Mouse (Mus musculus) myocyte (in vitro differentiated cells): Measurements from ENCODE around the gene Qsox1. TPM values are rescaled to one million over a fixed set of nuclear protein-coding genes. Genes with fewer than 3 reads are reported as not detected.

Experiments
- H3K27me3 ChIP-seq: one replicate; pipeline ENCODE4 v1.6.1; 2011; ENCODE audit not compliant: control insufficient read depth, insufficient read depth, insufficient read length
- H3K36me3 ChIP-seq: one replicate; pipeline ENCODE4 v1.6.1; 2011; ENCODE audit not compliant: control insufficient read depth, insufficient read depth
- H3K4me2 ChIP-seq: one replicate; pipeline ENCODE4 v1.6.1; 2011; ENCODE audit warnings: low read depth, control low read depth
- H3K4me3 ChIP-seq: one replicate; pipeline ENCODE4 v1.5.1; 2011; ENCODE audit warnings: mild to moderate bottlenecking, control low read depth, moderate library complexity
- H3K79me2 ChIP-seq: one replicate; pipeline ENCODE4 v1.6.1; 2011; ENCODE audit not compliant: control insufficient read depth, insufficient read depth
- H3ac ChIP-seq: one replicate; pipeline ENCODE4 v1.6.1; 2011; ENCODE audit not compliant: control insufficient read depth, insufficient read length
- CEBPB ChIP-seq: IDR thresholded peaks from 2 replicates; pipeline ENCODE4 v1.6.1; 2011; ENCODE audit warnings: mild to moderate bottlenecking, moderate library complexity; ENCODE audit not compliant: poor library complexity, insufficient read depth, severe bottlenecking
- E2F4 ChIP-seq: IDR thresholded peaks from one replicate; pipeline ENCODE4 v1.6.1; 2011; ENCODE audit warnings: mild to moderate bottlenecking, control low read depth, moderate library complexity; ENCODE audit not compliant: insufficient read depth
- MAX ChIP-seq: IDR thresholded peaks from one replicate; pipeline ENCODE4 v1.6.1; 2011; ENCODE audit warnings: low read depth, mild to moderate bottlenecking, control low read depth
- MYOD1 ChIP-seq, 3 experiments: IDR thresholded peaks; one replicate each; pipeline ENCODE4 v1.6.1; 2011; ENCODE audit warnings: control low read depth in 2 of 3, low read depth in 2 of 3, mild to moderate bottlenecking in 2 of 3, moderate library complexity in 1 of 3; ENCODE audit not compliant: insufficient read length in 2 of 3, control insufficient read depth in 1 of 3
- MYOG ChIP-seq, 3 experiments: IDR thresholded peaks; one replicate each; pipeline ENCODE4 v1.6.1; 2011; ENCODE audit warnings: control low read depth in 2 of 3, low read depth in 2 of 3, mild to moderate bottlenecking in 2 of 3; ENCODE audit not compliant: insufficient read length in 2 of 3, control insufficient read depth in 1 of 3, insufficient read depth in 1 of 3
- POLR2A ChIP-seq: IDR thresholded peaks from one replicate; pipeline ENCODE4 v1.6.1; 2011; ENCODE audit warnings: low read depth, mild to moderate bottlenecking, control low read depth, moderate library complexity; ENCODE audit not compliant: insufficient read length
- POLR2AphosphoS2 ChIP-seq: IDR thresholded peaks from one replicate; pipeline ENCODE4 v1.6.1; 2011; ENCODE audit warnings: low read depth, control low read depth; ENCODE audit not compliant: insufficient read length
- REST ChIP-seq: IDR thresholded peaks from one replicate; pipeline ENCODE4 v1.6.1; 2011; ENCODE audit warnings: mild to moderate bottlenecking, control low read depth, moderate library complexity; ENCODE audit not compliant: insufficient read depth, insufficient read length
- SRF ChIP-seq: IDR thresholded peaks from one replicate; pipeline ENCODE4 v1.6.1; 2011; ENCODE audit warnings: low read depth; ENCODE audit not compliant: control insufficient read depth, insufficient read length
- TCF12 ChIP-seq: IDR thresholded peaks from one replicate; pipeline ENCODE4 v1.6.1; 2011; ENCODE audit warnings: mild to moderate bottlenecking, control low read depth; ENCODE audit not compliant: poor library complexity, insufficient read depth, severe bottlenecking
- TCF3 ChIP-seq: IDR thresholded peaks from one replicate; pipeline ENCODE4 v1.6.1; 2011; ENCODE audit warnings: low read depth, control low read depth; ENCODE audit not compliant: insufficient read length
- USF1 ChIP-seq: IDR thresholded peaks from one replicate; pipeline ENCODE4 v1.6.1; 2011; ENCODE audit warnings: low read depth, mild to moderate bottlenecking, control low read depth, moderate library complexity
- polyA plus RNA-seq: library from polyadenylated mRNA; unstranded; fragments of >200 nt; fragmentation: generic; extraction: Trizol; gene quantifications from one replicate; pipeline ENCODE4 v1.2.1, GENCODE M21; 2012; ENCODE audit warnings: missing spikeins

The Qsox1 gene
- polyA plus RNA-seq, 1 experiment = 101 TPM

DNA sequence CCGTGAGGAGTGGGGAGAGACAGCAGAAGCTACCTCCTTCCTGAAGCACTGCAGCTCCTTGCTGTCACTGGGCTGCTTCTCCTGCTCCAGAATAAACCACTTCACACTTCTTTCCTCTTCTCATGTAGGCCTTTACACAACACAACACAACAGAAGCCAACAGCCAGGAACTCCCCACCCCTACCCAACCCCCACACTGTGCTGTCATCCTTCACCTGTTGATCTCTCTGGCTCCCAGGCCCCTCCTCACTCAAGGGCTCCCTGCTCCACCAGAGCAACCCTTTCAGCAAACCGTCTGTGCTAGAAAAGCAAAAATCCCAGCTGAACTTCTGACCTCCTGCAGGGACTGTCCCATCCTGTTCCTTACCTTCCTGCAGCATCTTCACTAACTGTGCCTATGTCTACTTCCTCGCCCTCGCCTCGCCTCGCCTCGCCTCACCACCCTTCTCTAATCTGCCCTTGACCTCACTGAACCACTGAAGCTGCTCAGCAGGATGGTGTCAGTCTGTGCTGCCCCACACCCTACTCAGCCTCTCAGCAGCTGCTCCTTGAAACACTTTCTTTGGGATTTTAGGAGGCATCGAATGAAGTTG is 15.1 kb upstream of the Qsox1 start:
- Histone ChIP-seq H3ac (no peak overlapping the region), H3K79me2 (no peaks in the 10 kb centered on the region), H3K27me3 (no peaks in the 10 kb centered on the region), H3K4me3 (no peak overlapping the region), H3K36me3 (no peaks in the 10 kb centered on the region), H3K4me2 (no peak overlapping the region)
- no peak for TF ChIP-seq MAX
- TF ChIP-seq MYOD1 (IDR thresholded peaks at IDR 0.05; ENCODE audit: control insufficient read depth in 1 of 3, insufficient read length in 2 of 3, low read depth in 2 of 3) = peak in 1 of 3 experiments; percentile 1
- TF ChIP-seq E2F4 = no peak

DNA sequence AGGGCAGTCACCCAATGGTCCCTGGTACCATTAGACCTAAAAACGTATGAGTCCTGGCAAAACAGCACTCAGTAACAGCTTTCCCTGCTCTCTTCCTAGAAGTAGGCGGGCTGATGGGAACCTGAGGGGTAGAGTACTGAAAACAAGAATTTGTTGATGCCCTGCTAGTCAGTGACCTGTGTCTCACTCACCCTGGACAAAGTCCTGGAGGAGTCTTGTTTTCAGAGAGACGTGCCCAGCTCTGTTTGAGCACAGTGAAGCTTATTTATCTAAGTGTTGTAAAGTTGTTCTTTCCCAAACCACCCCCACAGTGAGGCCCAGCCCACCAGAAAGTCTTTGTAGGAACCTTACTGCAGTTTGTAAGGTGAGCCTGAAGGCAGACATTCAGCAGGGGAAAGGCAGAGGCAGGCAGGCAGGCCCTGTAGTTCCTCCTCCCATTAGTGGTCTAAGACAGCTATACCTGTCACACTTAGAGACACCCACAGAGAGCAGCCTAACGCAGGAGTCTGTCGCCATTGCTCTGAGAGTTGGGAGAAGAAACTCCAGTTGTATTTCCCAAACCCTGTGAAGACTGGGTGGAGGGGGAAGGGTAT is 14.2 kb upstream of the Qsox1 start:
- Histone ChIP-seq H3K4me3 (no peak overlapping the region), H3K27me3 (no peaks in the 10 kb centered on the region)

DNA sequence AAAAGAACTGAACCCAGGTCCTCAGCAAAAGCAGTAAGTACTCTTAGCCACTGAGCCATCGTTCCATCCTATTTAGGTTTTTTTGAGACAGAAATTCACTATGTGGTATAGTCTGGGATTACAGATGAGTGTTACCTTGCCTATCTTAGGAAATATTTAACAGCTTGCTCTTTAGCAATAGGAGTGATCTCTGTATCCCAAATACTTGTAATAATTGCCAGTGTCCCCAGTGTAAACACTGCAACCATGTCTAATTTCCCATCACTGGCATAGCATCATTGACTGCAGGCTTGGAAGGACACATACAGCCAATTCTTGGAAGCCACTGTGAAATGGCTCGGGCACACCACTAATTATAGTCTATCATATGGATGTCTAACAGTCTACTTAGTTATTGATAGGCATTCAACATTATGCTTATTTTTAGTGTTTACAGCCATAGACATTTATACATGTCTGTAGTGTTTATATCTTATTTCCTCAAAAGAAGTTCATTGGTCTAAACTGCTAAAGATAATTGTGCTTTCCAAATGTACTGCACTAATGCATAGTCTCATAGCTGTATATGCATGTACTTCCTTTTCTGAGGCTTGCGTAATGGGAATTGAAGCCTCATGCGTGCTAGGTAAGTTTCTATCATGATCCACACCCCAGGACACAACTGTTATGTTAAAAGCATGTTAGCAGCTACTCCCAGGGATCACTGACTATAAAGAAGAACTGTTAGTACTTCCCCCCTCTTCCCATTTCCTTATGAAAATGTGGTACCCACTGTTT is 13.4 kb upstream of the Qsox1 start:
- Histone ChIP-seq H3K4me2 (no peak overlapping the region), H3K27me3 (no peaks in the 10 kb centered on the region), H3K79me2 (no peaks in the 10 kb centered on the region), H3K4me3 (no peak overlapping the region), H3K36me3 (no peaks in the 10 kb centered on the region), H3ac (no peak overlapping the region)
- TF ChIP-seq REST (no peak), SRF (no peak), MYOD1 (IDR thresholded peaks at IDR 0.05; ENCODE audit: control insufficient read depth in 1 of 3, insufficient read length in 2 of 3, low read depth in 2 of 3) (no peak), MYOG (IDR thresholded peaks at IDR 0.05; ENCODE audit: control insufficient read depth in 1 of 3, insufficient read depth in 1 of 3, insufficient read length in 2 of 3, low read depth in 2 of 3) (no peak), E2F4 (no peak), TCF3 (no peak), MAX (no peak), USF1 (no peak), POLR2AphosphoS2 (no peak), TCF12 (no peak), CEBPB (no peak), POLR2A (no peak)

More for the DNA sequence above, 14.2 kb upstream of the Qsox1 start:
- TF ChIP-seq CEBPB (no peak), TCF12 (no peak), SRF (no peak), REST (no peak), POLR2A (no peak), MYOD1 (IDR thresholded peaks at IDR 0.05; ENCODE audit: control insufficient read depth in 1 of 3, insufficient read length in 2 of 3, low read depth in 2 of 3) (no peak), E2F4 (no peak), USF1 (no peak), MYOG (IDR thresholded peaks at IDR 0.05; ENCODE audit: control insufficient read depth in 1 of 3, insufficient read depth in 1 of 3, insufficient read length in 2 of 3, low read depth in 2 of 3) (no peak)
- Histone ChIP-seq H3ac (no peak overlapping the region), H3K79me2 (no peaks in the 10 kb centered on the region), H3K4me2 (no peak overlapping the region), H3K36me3 (no peaks in the 10 kb centered on the region)

DNA sequence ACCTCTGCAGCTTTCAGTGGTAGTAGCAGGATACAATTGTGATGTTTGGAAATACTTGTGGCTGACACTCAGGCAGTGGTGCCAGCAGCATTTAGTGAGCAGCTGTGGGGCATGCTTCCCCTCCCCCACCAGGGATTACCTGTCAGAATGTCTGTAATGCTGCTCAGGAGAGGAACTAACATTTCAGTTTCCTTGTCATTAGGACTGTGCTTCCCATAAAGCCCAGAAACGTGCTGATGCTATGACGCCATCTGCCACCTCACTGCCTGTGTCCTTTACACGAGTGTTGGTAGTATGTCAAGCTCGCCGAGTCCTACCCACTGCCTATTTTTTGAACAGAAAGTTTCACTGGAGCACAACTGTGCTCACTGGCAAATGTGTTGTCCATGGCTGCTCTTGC is 8.0 kb upstream of the Qsox1 start:
- H3K4me2 ChIP-seq = no peak overlapping the region
- H3K79me2 ChIP-seq = no peaks in the 10 kb centered on the region
- TF ChIP-seq MYOD1 (IDR thresholded peaks at IDR 0.05; ENCODE audit: control insufficient read depth in 1 of 3, insufficient read length in 2 of 3, low read depth in 2 of 3) (peak in 1 of 3 experiments; percentile 15), MAX (no peak), REST (no peak), POLR2A (no peak)
- no peaks in the 10 kb centered on the region for H3K27me3 ChIP-seq
- no peaks in the 10 kb centered on the region for H3K36me3 ChIP-seq
- H3ac ChIP-seq = no peak overlapping the region
- H3K4me3 ChIP-seq = no peak overlapping the region

DNA sequence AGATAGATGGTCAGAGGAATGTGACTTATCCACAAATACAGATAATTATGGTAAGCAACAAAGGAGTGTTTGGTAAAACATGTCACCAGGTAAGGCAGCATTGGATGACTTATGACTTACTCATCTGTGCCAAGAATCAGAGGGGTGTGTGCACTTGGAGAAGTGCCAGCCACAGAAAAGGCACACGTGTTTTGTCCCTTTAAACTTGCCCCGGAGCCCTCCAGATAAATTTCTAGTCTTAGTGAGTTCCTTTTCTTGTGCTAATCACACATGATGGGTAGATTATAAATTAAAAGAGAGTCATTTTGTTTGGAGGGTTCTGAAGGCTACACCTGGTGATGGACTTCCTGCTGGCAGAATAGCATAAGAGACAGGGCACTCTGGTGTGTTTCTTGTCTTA is 3.5 kb upstream of the Qsox1 start:
- H3K27me3 ChIP-seq = no peaks in the 10 kb centered on the region
- H3ac ChIP-seq = no peak overlapping the region
- no peak for TF ChIP-seq MYOD1 (IDR thresholded peaks at IDR 0.05; ENCODE audit: control insufficient read depth in 1 of 3, insufficient read length in 2 of 3, low read depth in 2 of 3)
- TF ChIP-seq SRF = no peak
- no peak for TF ChIP-seq POLR2A
- no peak for TF ChIP-seq POLR2AphosphoS2
- H3K4me3 ChIP-seq = no peak overlapping the region
- no peaks in the 10 kb centered on the region for H3K36me3 ChIP-seq
- H3K4me2 ChIP-seq = no peak overlapping the region
- H3K79me2 ChIP-seq = peaks cover 6% of the 10 kb centered on the region
